In genomic region chr13:60654017-60654565, GRCm38 (mm10) we compare ENCODE assay signal across 14 mouse cellular contexts. TPM values are rescaled to one million over a fixed set of nuclear protein-coding genes. Genes with fewer than 3 reads are reported as not detected.
DNase-seq lines count a peak whose midpoint lies in the region; ATAC-seq lines count a peak whose summit lies in the region.
"Had no signal": no experiment of that assay in that cellular context is flagged by ENCODE, and none has a peak within 500 bp of the region (broad histone marks: within the 10 kb centered on the region; RNA-seq: fewer than 3 reads in every experiment).

No protein-coding gene starts in this region.

- H3K27me3 ChIP-seq in hindbrain, embryonic 15.5 days, result no peaks in the 10 kb centered on the region
- H3K27me3 ChIP-seq in hindbrain, embryonic 14.5 days (ENCODE audit: control insufficient read depth, insufficient read depth, low read length), result no peaks in the 10 kb centered on the region
- H3K27me3 ChIP-seq in megakaryocyte, embryonic 14.5 days (replicated peaks), result no peaks in the 10 kb centered on the region
- H3K27me3 ChIP-seq in liver, embryonic 16.5 days (ENCODE audit: control insufficient read depth, insufficient read depth, low read depth, low read length), result no peaks in the 10 kb centered on the region
- H3K27me3 ChIP-seq: embryonic facial prominence, embryonic 12.5 days; forebrain, embryonic 13.5 days; kidney, embryonic 15.5 days; neural tube, embryonic 12.5 days had no signal

- no peaks in the 10 kb centered on the region for H3K9me3 ChIP-seq in hindbrain, embryonic 15.5 days
- no peaks in the 10 kb centered on the region for H3K9me3 ChIP-seq in hindbrain, embryonic 14.5 days (ENCODE audit: control insufficient read depth, low read length)
- peaks cover 25% of the 10 kb centered on the region for H3K9me3 ChIP-seq in megakaryocyte, embryonic 14.5 days
- no peaks in the 10 kb centered on the region for H3K9me3 ChIP-seq in liver, embryonic 16.5 days (replicated peaks; ENCODE audit: control insufficient read depth, low read length)
- H3K9me3 ChIP-seq: embryonic facial prominence, embryonic 12.5 days; forebrain, embryonic 13.5 days; kidney, embryonic 15.5 days; neural tube, embryonic 12.5 days had no signal

- 80% methylated on average over 2 of the region's 2 CpGs for WGBS in hindbrain, embryonic 15.5 days
- WGBS in hindbrain, embryonic 14.5 days, result 75% methylated on average over 2 of the region's 2 CpGs
- 59% methylated on average over 2 of the region's 2 CpGs for WGBS in liver, embryonic 16.5 days (ENCODE audit: insufficient replicate concordance)

- no peaks in the 10 kb centered on the region; the same call in 1 of the 2 replicates for H3K4me1 ChIP-seq in hindbrain, embryonic 15.5 days (replicated peaks)
- H3K4me1 ChIP-seq in hindbrain, embryonic 14.5 days (replicated peaks; ENCODE audit: control insufficient read depth, insufficient read depth, low read length), result peaks cover 3% of the 10 kb centered on the region; the same call in 1 of the 2 replicates
- peaks cover 45% of the 10 kb centered on the region for H3K4me1 ChIP-seq in megakaryocyte, embryonic 14.5 days
- H3K4me1 ChIP-seq in liver, embryonic 16.5 days (ENCODE audit: control insufficient read depth, low read depth, low read length), result no peaks in the 10 kb centered on the region; the same call in 1 of the 2 replicates
- H3K4me1 ChIP-seq: embryonic facial prominence, embryonic 12.5 days; forebrain, embryonic 13.5 days; kidney, embryonic 15.5 days; neural tube, embryonic 12.5 days had no signal

- no peak for DNase-seq in hindbrain, embryonic 14.5 days (ENCODE audit: low spot score)
- peak; percentile 19 for DNase-seq in cerebellum, adult 9-10 months
- DNase-seq in frontal cortex, postnatal 10 days (ENCODE audit: low spot score in 2 of 2), result no peak
- DNase-seq in left cerebral cortex, adult 9 months (ENCODE audit: low spot score in 2 of 2), result no peak
- DNase-seq: right cerebral cortex, postnatal 25 days had no signal

- H3K4me3 ChIP-seq in hindbrain, embryonic 15.5 days, result no peak overlapping the region
- H3K4me3 ChIP-seq in hindbrain, embryonic 14.5 days (replicated peaks; ENCODE audit: low read length), result no peak overlapping the region
- H3K4me3 ChIP-seq in megakaryocyte, embryonic 14.5 days (replicated peaks), result peak overlapping the region; percentile 81
- no peak overlapping the region for H3K4me3 ChIP-seq in liver, embryonic 16.5 days (ENCODE audit: low read depth, low read length)
- H3K4me3 ChIP-seq: embryonic facial prominence, embryonic 12.5 days; forebrain, embryonic 13.5 days; kidney, embryonic 15.5 days; neural tube, embryonic 12.5 days had no signal

- no peak overlapping the region for H3K27ac ChIP-seq in hindbrain, embryonic 15.5 days (replicated peaks)
- no peak overlapping the region for H3K27ac ChIP-seq in hindbrain, embryonic 14.5 days
- H3K27ac ChIP-seq in liver, embryonic 16.5 days (ENCODE audit: low read length), result no peak overlapping the region
- H3K27ac ChIP-seq: embryonic facial prominence, embryonic 12.5 days; forebrain, embryonic 13.5 days; kidney, embryonic 15.5 days; neural tube, embryonic 12.5 days had no signal

- no peak overlapping the region for H3K9ac ChIP-seq in hindbrain, embryonic 15.5 days
- H3K9ac ChIP-seq in hindbrain, embryonic 14.5 days, result no peak overlapping the region
- H3K9ac ChIP-seq in liver, embryonic 16.5 days (ENCODE audit: low read depth, low read length), result no peak overlapping the region
- H3K9ac ChIP-seq: embryonic facial prominence, embryonic 12.5 days; forebrain, embryonic 13.5 days; kidney, embryonic 15.5 days; neural tube, embryonic 12.5 days had no signal

- H3K4me2 ChIP-seq in hindbrain, embryonic 15.5 days, result no peak overlapping the region
- H3K4me2 ChIP-seq in hindbrain, embryonic 14.5 days (replicated peaks), result no peak overlapping the region
- H3K4me2 ChIP-seq in liver, embryonic 16.5 days (ENCODE audit: low read depth, low read length), result no peak overlapping the region
- H3K4me2 ChIP-seq: embryonic facial prominence, embryonic 12.5 days; forebrain, embryonic 13.5 days; kidney, embryonic 15.5 days; neural tube, embryonic 12.5 days had no signal

- H3K36me3 ChIP-seq in hindbrain, embryonic 15.5 days, result no peaks in the 10 kb centered on the region
- no peaks in the 10 kb centered on the region for H3K36me3 ChIP-seq in hindbrain, embryonic 14.5 days (replicated peaks; ENCODE audit: control insufficient read depth, insufficient read depth)
- H3K36me3 ChIP-seq in megakaryocyte, embryonic 14.5 days (replicated peaks; ENCODE audit: low read length), result peaks cover 38% of the 10 kb centered on the region
- H3K36me3 ChIP-seq in liver, embryonic 16.5 days (ENCODE audit: control insufficient read depth, insufficient read depth), result no peaks in the 10 kb centered on the region; the same call in 1 of the 2 replicates
- H3K36me3 ChIP-seq: embryonic facial prominence, embryonic 12.5 days had no signal

- peak; percentile 47; the same call in 1 of the 2 replicates for ATAC-seq in hindbrain, embryonic 15.5 days (ENCODE audit: low FRiP score, low read depth)
- ATAC-seq in hindbrain, embryonic 14.5 days (ENCODE audit: low FRiP score), result no peak
- no peak for ATAC-seq in megakaryocyte, adult 5-6 weeks (ENCODE audit: poor library complexity, severe bottlenecking)
- peak; percentile 27; the same call in 1 of the 2 replicates for ATAC-seq in liver, embryonic 16.5 days (ENCODE audit: low read depth)
- ATAC-seq: activated CD4-positive, CD25-positive, alpha-beta regulatory T cell, adult 4 months; forebrain, embryonic 13.5 days had no signal

RNA-seq across cellular contexts. Expression of gene Dapk1, which starts 52.3 kb away (rescaled TPM):
- 39.9 and 42.6 TPM in 2 replicates for polyA plus RNA-seq in hindbrain, embryonic 15.5 days (2015; fragmentation: Nextera tagmentation; extraction: Ambion mirVana)
- 35.3 and 38.9 TPM in 2 replicates for polyA plus RNA-seq in hindbrain, embryonic 14.5 days (2014; fragmentation: Nextera tagmentation; extraction: Ambion mirVana)
- polyA plus RNA-seq in megakaryocyte, embryonic 14.5 days (2012; ENCODE audit: insufficient read depth, low replicate concordance), result 7.4 and 13.9 TPM in 2 replicates
- total RNA-seq in megakaryocyte, adult 5-6 weeks (2015), result 5.7 and 6.2 TPM in 2 replicates
- total RNA-seq in megakaryocyte, adult 5-6 weeks (2017), result 3.7 and 5.2 TPM in 2 replicates
- 8.1 and 8.9 TPM in 2 replicates for polyA plus RNA-seq in liver, embryonic 16.5 days (2015; fragmentation: Nextera tagmentation; extraction: Ambion mirVana)

Comparison
In these comparisons a context has a peak if more than half of its experiments do, and no peak if none do; other contexts are left out.
1. ATAC-seq: peak in hindbrain, embryonic 15.5 days (single experiment) and liver, embryonic 16.5 days (single experiment); none in hindbrain, embryonic 14.5 days (single experiment) and megakaryocyte, adult 5-6 weeks (single experiment).